Mouse (Mus musculus): Measurements from ENCODE around the gene Cacna1d. TPM values are rescaled to one million over a fixed set of nuclear protein-coding genes. Genes with fewer than 3 reads are reported as not detected.

The Cacna1d gene
- polyA plus RNA-seq, 1 experiment from 2014 or later = 2.6 TPM

GRCm38 (mm10) chr14:30519323-30519722 lies 28.1 kb upstream of the Cacna1d start:
- H3K36me3 ChIP-seq (ENCODE audit: control insufficient read depth, insufficient read depth, low read length) = peaks cover 8% of the 10 kb centered on the region
- H3K4me3 ChIP-seq (ENCODE audit: low read length) = no peak overlapping the region
- no peak overlapping the region for H3K27ac ChIP-seq (ENCODE audit: low read length)
- no peaks in the 10 kb centered on the region for H3K4me1 ChIP-seq (ENCODE audit: control insufficient read depth, insufficient read depth, low read length)
- no peaks in the 10 kb centered on the region for H3K27me3 ChIP-seq (replicated peaks; ENCODE audit: control insufficient read depth, insufficient read depth, low read length)
- no peak overlapping the region for H3K9ac ChIP-seq (ENCODE audit: low read depth, low read length)
- WGBS = 89% methylated on average over 5 of the region's 5 CpGs
- ATAC-seq = no peak
- no peak overlapping the region for H3K4me2 ChIP-seq (ENCODE audit: low read depth, low read length)
- H3K9me3 ChIP-seq (ENCODE audit: control insufficient read depth, low read length) = no peaks in the 10 kb centered on the region

GRCm38 (mm10) chr14:30515931-30516723 lies 24.9 kb upstream of the Cacna1d start:
- Histone ChIP-seq H3K36me3 (ENCODE audit: control insufficient read depth, insufficient read depth, low read length) (peaks cover 5% of the 10 kb centered on the region; the same call in 1 of the 2 replicates), H3K9ac (ENCODE audit: low read depth, low read length) (no peak overlapping the region), H3K4me3 (ENCODE audit: low read length) (no peak overlapping the region), H3K27ac (ENCODE audit: low read length) (no peak overlapping the region), H3K4me1 (ENCODE audit: control insufficient read depth, insufficient read depth, low read length) (no peaks in the 10 kb centered on the region), H3K27me3 (replicated peaks; ENCODE audit: control insufficient read depth, insufficient read depth, low read length) (no peaks in the 10 kb centered on the region), H3K9me3 (ENCODE audit: control insufficient read depth, low read length) (no peaks in the 10 kb centered on the region), H3K4me2 (ENCODE audit: low read depth, low read length) (no peak overlapping the region)
- WGBS = 82% methylated on average over 13 of the region's 13 CpGs
- ATAC-seq = peak; percentile 85

GRCm38 (mm10) chr14:30512896-30513295 lies 21.6 kb upstream of the Cacna1d start:
- no peaks in the 10 kb centered on the region for H3K9me3 ChIP-seq (ENCODE audit: control insufficient read depth, low read length)
- 87% methylated on average over 5 of the region's 5 CpGs for WGBS
- ATAC-seq = no peak
- H3K27me3 ChIP-seq (replicated peaks; ENCODE audit: control insufficient read depth, insufficient read depth, low read length) = no peaks in the 10 kb centered on the region
- 0 out of 2 replicates have a peak, but pooled peaks cover 5% of the 10 kb centered on the region for H3K36me3 ChIP-seq (ENCODE audit: control insufficient read depth, insufficient read depth, low read length)
- no peak overlapping the region for H3K27ac ChIP-seq (ENCODE audit: low read length)
- no peak overlapping the region for H3K4me3 ChIP-seq (ENCODE audit: low read length)
- H3K4me1 ChIP-seq (ENCODE audit: control insufficient read depth, insufficient read depth, low read length) = no peaks in the 10 kb centered on the region
- H3K4me2 ChIP-seq (ENCODE audit: low read depth, low read length) = no peak overlapping the region
- no peak overlapping the region for H3K9ac ChIP-seq (ENCODE audit: low read depth, low read length)

GRCm38 (mm10) chr14:30510214-30510763 lies 19.0 kb upstream of the Cacna1d start:
- 0 out of 2 replicates have a peak, but pooled peaks cover 5% of the 10 kb centered on the region for H3K36me3 ChIP-seq (ENCODE audit: control insufficient read depth, insufficient read depth, low read length)
- no peak overlapping the region for H3K27ac ChIP-seq (ENCODE audit: low read length)
- ATAC-seq = no peak
- 92% methylated on average over 6 of the region's 6 CpGs for WGBS
- no peaks in the 10 kb centered on the region for H3K4me1 ChIP-seq (ENCODE audit: control insufficient read depth, insufficient read depth, low read length)
- H3K9me3 ChIP-seq (ENCODE audit: control insufficient read depth, low read length) = no peaks in the 10 kb centered on the region
- H3K4me3 ChIP-seq (ENCODE audit: low read length) = no peak overlapping the region
- no peak overlapping the region for H3K4me2 ChIP-seq (ENCODE audit: low read depth, low read length)
- no peak overlapping the region for H3K9ac ChIP-seq (ENCODE audit: low read depth, low read length)
- H3K27me3 ChIP-seq (replicated peaks; ENCODE audit: control insufficient read depth, insufficient read depth, low read length) = no peaks in the 10 kb centered on the region

DNA sequence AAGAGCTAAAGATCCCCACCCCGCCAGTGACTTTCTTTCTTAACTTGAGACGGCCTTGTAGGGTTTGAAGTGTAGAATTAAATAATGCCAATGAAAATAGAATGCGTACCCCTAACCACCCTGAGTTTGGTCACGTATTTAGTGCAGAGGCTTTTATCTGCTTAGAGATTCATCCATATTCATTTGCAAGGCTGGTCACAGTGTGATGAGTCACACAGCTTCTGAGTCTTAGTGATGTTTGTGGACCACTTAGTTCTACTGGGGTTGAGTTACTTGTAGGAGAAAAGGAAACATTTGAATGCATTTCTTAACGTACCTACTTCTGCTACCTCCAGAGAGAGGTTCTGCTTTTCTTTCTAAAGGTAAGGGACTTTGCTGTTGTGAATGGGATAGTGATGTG lies 13.7 kb upstream of the Cacna1d start:
- Histone ChIP-seq H3K9ac (ENCODE audit: low read depth, low read length) (no peak overlapping the region), H3K36me3 (ENCODE audit: control insufficient read depth, insufficient read depth, low read length) (peaks cover 6% of the 10 kb centered on the region; the same call in 1 of the 2 replicates), H3K9me3 (ENCODE audit: control insufficient read depth, low read length) (no peaks in the 10 kb centered on the region), H3K4me2 (ENCODE audit: low read depth, low read length) (no peak overlapping the region), H3K27ac (ENCODE audit: low read length) (no peak overlapping the region), H3K27me3 (replicated peaks; ENCODE audit: control insufficient read depth, insufficient read depth, low read length) (no peaks in the 10 kb centered on the region), H3K4me3 (ENCODE audit: low read length) (no peak overlapping the region), H3K4me1 (ENCODE audit: control insufficient read depth, insufficient read depth, low read length) (no peaks in the 10 kb centered on the region)
- WGBS = 90% methylated on average over 5 of the region's 5 CpGs
- no peak for ATAC-seq

GRCm38 (mm10) chr14:30498202-30498601 lies 6.9 kb upstream of the Cacna1d start:
- Histone ChIP-seq H3K4me2 (ENCODE audit: low read depth, low read length) (no peak overlapping the region), H3K27ac (ENCODE audit: low read length) (no peak overlapping the region), H3K4me3 (ENCODE audit: low read length) (no peak overlapping the region), H3K27me3 (replicated peaks; ENCODE audit: control insufficient read depth, insufficient read depth, low read length) (no peaks in the 10 kb centered on the region), H3K9me3 (ENCODE audit: control insufficient read depth, low read length) (no peaks in the 10 kb centered on the region), H3K36me3 (ENCODE audit: control insufficient read depth, insufficient read depth, low read length) (0 out of 2 replicates have a peak, but pooled peaks cover 4% of the 10 kb centered on the region), H3K4me1 (ENCODE audit: control insufficient read depth, insufficient read depth, low read length) (no peaks in the 10 kb centered on the region), H3K9ac (ENCODE audit: low read depth, low read length) (no peak overlapping the region)
- ATAC-seq = no peak
- WGBS = 78% methylated on average over 2 of the region's 2 CpGs

GRCm38 (mm10) chr14:30494998-30495397 lies 3.7 kb upstream of the Cacna1d start:
- Histone ChIP-seq H3K27ac (ENCODE audit: low read length) (no peak overlapping the region), H3K4me1 (ENCODE audit: control insufficient read depth, insufficient read depth, low read length) (no peaks in the 10 kb centered on the region), H3K9me3 (ENCODE audit: control insufficient read depth, low read length) (no peaks in the 10 kb centered on the region), H3K9ac (ENCODE audit: low read depth, low read length) (no peak overlapping the region), H3K4me3 (ENCODE audit: low read length) (no peak overlapping the region), H3K4me2 (ENCODE audit: low read depth, low read length) (no peak overlapping the region), H3K27me3 (replicated peaks; ENCODE audit: control insufficient read depth, insufficient read depth, low read length) (no peaks in the 10 kb centered on the region), H3K36me3 (ENCODE audit: control insufficient read depth, insufficient read depth, low read length) (0 out of 2 replicates have a peak, but pooled peaks cover 4% of the 10 kb centered on the region)
- WGBS = 64% methylated on average over 6 of the region's 6 CpGs
- no peak for ATAC-seq

GRCm38 (mm10) chr14:30493276-30493675 lies 2.0 kb upstream of the Cacna1d start:
- 62% methylated on average over 1 of the region's 1 CpGs for WGBS
- no peaks in the 10 kb centered on the region for H3K4me1 ChIP-seq (ENCODE audit: control insufficient read depth, insufficient read depth, low read length)
- H3K4me2 ChIP-seq (ENCODE audit: low read depth, low read length) = no peak overlapping the region
- H3K27me3 ChIP-seq (replicated peaks; ENCODE audit: control insufficient read depth, insufficient read depth, low read length) = no peaks in the 10 kb centered on the region
- H3K4me3 ChIP-seq (ENCODE audit: low read length) = no peak overlapping the region
- no peaks in the 10 kb centered on the region for H3K9me3 ChIP-seq (ENCODE audit: control insufficient read depth, low read length)
- no peak for ATAC-seq
- no peak overlapping the region for H3K27ac ChIP-seq (ENCODE audit: low read length)
- no peaks in the 10 kb centered on the region for H3K36me3 ChIP-seq (ENCODE audit: control insufficient read depth, insufficient read depth, low read length)
- H3K9ac ChIP-seq (ENCODE audit: low read depth, low read length) = no peak overlapping the region

- peak within 1 kb of the TSS; percentile 88 for H3K9ac ChIP-seq (ENCODE audit: low read depth, low read length)
- H3K4me1 ChIP-seq (ENCODE audit: control insufficient read depth, insufficient read depth, low read length) = peaks cover 8% of the 10 kb centered on the region
- no peaks in the 10 kb centered on the region for H3K27me3 ChIP-seq (replicated peaks; ENCODE audit: control insufficient read depth, insufficient read depth, low read length)
- WGBS = under 1% methylated on average over 39 of the region's 39 CpGs
- H3K9me3 ChIP-seq (ENCODE audit: control insufficient read depth, low read length) = no peaks in the 10 kb centered on the region
- peaks cover 4% of the 10 kb centered on the region; the same call in 1 of the 2 replicates for H3K36me3 ChIP-seq (ENCODE audit: control insufficient read depth, insufficient read depth, low read length)
- peak; percentile 100 for ATAC-seq
- peak within 1 kb of the TSS; percentile 70 for H3K4me2 ChIP-seq (ENCODE audit: low read depth, low read length)
- peak within 1 kb of the TSS; percentile 93 for H3K4me3 ChIP-seq (ENCODE audit: low read length)
- H3K27ac ChIP-seq (ENCODE audit: low read length) = peak within 1 kb of the TSS; percentile 88
Measured at GRCm38 (mm10) chr14:30479361-30479948, 11.8 kb downstream of the Cacna1d start, which contains the start of gene Dcp1a. Dcp1a (plus strand) TSS chr14:30479535.
